Mouse (Mus musculus) adrenal gland, postnatal 4 days (tissue): ENCODE results near the gene Grin2c. TPM values are rescaled to one million over a fixed set of nuclear protein-coding genes. Genes with fewer than 3 reads are reported as not detected.

Experiments used
- DNase-seq, 2 experiments: peaks; one replicate each; pipeline ENCODE4 v3.0.0; 2021 to 2022; ENCODE audit warnings: low spot score in 2 of 2, mixed read lengths in 2 of 2
- long read RNA-seq, 2 experiments: library from polyadenylated mRNA; stranded (forward); transcript quantifications; one replicate each; pipeline ENCODE4 v2.0.0; 2021
- total RNA-seq, 2 experiments: library from RNA; stranded (reverse); gene quantifications; 2 replicates each; pipeline ENCODE4 v1.2.3; 2021

Gene Grin2c
- total RNA-seq = 1 to 10 TPM; 1.8 to 2.0 TPM
- long read RNA-seq, experiment 1, partial matches to known transcripts = 1 of 3 reads
- long read RNA-seq, experiment 1, other reads (novel, unspliced or antisense) = 2 of 3 reads
- long read RNA-seq, experiment 2, partial matches to known transcripts = 1 of 6 reads
- long read RNA-seq, experiment 2, other reads (novel, unspliced or antisense) = 5 of 6 reads

GRCm38 (mm10) chr11:115267061-115267883, at the start of gene Grin2c:
TSS of gene Grin2c (minus strand) at chr11:115267243.
- no peak for DNase-seq

GRCm38 (mm10) chr11:115314249-115314648, 47.2 kb upstream of the Grin2c start:
- DNase-seq = no peak

GRCm38 (mm10) chr11:115308781-115309180, 41.7 kb upstream of the Grin2c start:
- no peak for DNase-seq

- DNase-seq = no peak
These were observed 39.8 kb upstream of the Grin2c start, which contains the start of gene Otop2 for GRCm38 (mm10) chr11:115306863-115307262. TSS of gene Otop2 (plus strand) at chr11:115307163.

GRCm38 (mm10) chr11:115303167-115303566, 36.1 kb upstream of the Grin2c start:
- DNase-seq = no peak

GRCm38 (mm10) chr11:115301351-115301750, 34.3 kb upstream of the Grin2c start:
- no peak for DNase-seq

GRCm38 (mm10) chr11:115300745-115301144, 33.7 kb upstream of the Grin2c start:
- no peak for DNase-seq

GRCm38 (mm10) chr11:115298160-115298559, 31.1 kb upstream of the Grin2c start:
- no peak for DNase-seq

- no peak for DNase-seq
These were observed 30.3 kb upstream of the Grin2c start, which contains the start of gene Fads6 for GRCm38 (mm10) chr11:115297214-115297826. TSS of gene Fads6 (minus strand) at chr11:115297663.

- DNase-seq = no peak
These were observed 29.6 kb upstream of the Grin2c start for GRCm38 (mm10) chr11:115296471-115297210.

GRCm38 (mm10) chr11:115295939-115296338, 28.9 kb upstream of the Grin2c start:
- no peak for DNase-seq

- no peak for DNase-seq
These were observed 25.8 kb upstream of the Grin2c start for GRCm38 (mm10) chr11:115292631-115293375.

GRCm38 (mm10) chr11:115291503-115291902, 24.5 kb upstream of the Grin2c start:
- no peak for DNase-seq

GRCm38 (mm10) chr11:115290919-115291318, 23.9 kb upstream of the Grin2c start:
- no peak for DNase-seq

- no peak for DNase-seq
These were observed 23.3 kb upstream of the Grin2c start for GRCm38 (mm10) chr11:115290314-115290713.

- DNase-seq = no peak
These were observed 22.8 kb upstream of the Grin2c start for GRCm38 (mm10) chr11:115289885-115290284.

GRCm38 (mm10) chr11:115288305-115288704, 21.3 kb upstream of the Grin2c start:
- no peak for DNase-seq

GRCm38 (mm10) chr11:115287386-115287785, 20.3 kb upstream of the Grin2c start:
- no peak for DNase-seq

GRCm38 (mm10) chr11:115286201-115286993, 19.4 kb upstream of the Grin2c start:
- no peak for DNase-seq

- no peak for DNase-seq
These were observed 18.2 kb upstream of the Grin2c start for GRCm38 (mm10) chr11:115285282-115285681.
